Mouse (Mus musculus): ENCODE measurements around the gene Ranbp3. TPM values are rescaled to one million over a fixed set of nuclear protein-coding genes. Genes with fewer than 3 reads are reported as not detected.
A peak's percentile ranks its signal among the peaks of the same experiment; 100 is the strongest.
"Not testable (repeated sequence)": the region's sequence is repeated elsewhere in the genome, so short reads cannot be mapped to it uniquely, and the experiment has no call there.

The Ranbp3 gene
- polyA plus RNA-seq (2015; fragmentation: Nextera tagmentation; extraction: Ambion mirVana), result 90.8 and 96.6 TPM in 2 replicates

- Histone ChIP-seq H3K27me3 (0 out of 2 replicates have a peak, but pooled peaks cover 4% of the 10 kb centered on the region), H3K27ac (peak within 1 kb of the TSS; percentile 92), H3K36me3 (peaks cover 21% of the 10 kb centered on the region), H3K4me3 (peak within 1 kb of the TSS; percentile 69), H3K9ac (peak within 1 kb of the TSS; percentile 98), H3K9me3 (no peaks in the 10 kb centered on the region), H3K4me1 (peaks cover 25% of the 10 kb centered on the region), H3K4me2 (peak within 1 kb of the TSS; percentile 70)
- ATAC-seq (ENCODE audit: borderline replicate concordance, extremely low read depth, low FRiP score, low TSS enrichment), result peak; percentile 94
- WGBS, result under 1% methylated on average over 60 of the region's 66 CpGs
Measured at GRCm38 (mm10) chr17:56672941-56673646, at the start of gene Ranbp3. Ranbp3 (plus strand) TSS chr17:56673294.

- Histone ChIP-seq H3K4me3 (peak overlapping the region; percentile 99), H3K27me3 (no peaks in the 10 kb centered on the region), H3K4me1 (peaks cover 22% of the 10 kb centered on the region), H3K4me2 (peak overlapping the region; percentile 89), H3K27ac (no peak overlapping the region), H3K9ac (peak overlapping the region; percentile 93; the same call in 1 of the 2 replicates), H3K36me3 (peaks cover 30% of the 10 kb centered on the region), H3K9me3 (no peaks in the 10 kb centered on the region)
- WGBS, result 73% methylated on average over 3 of the region's 3 CpGs
- ATAC-seq (ENCODE audit: borderline replicate concordance, extremely low read depth, low FRiP score, low TSS enrichment), result no peak
Measured at GRCm38 (mm10) chr17:56625495-56625894, 47.6 kb upstream of the Ranbp3 start.

- Histone ChIP-seq H3K4me3 (peak overlapping the region; percentile 99), H3K9ac (peak overlapping the region; percentile 93), H3K27me3 (no peaks in the 10 kb centered on the region), H3K4me1 (peaks cover 22% of the 10 kb centered on the region), H3K27ac (no peak overlapping the region), H3K36me3 (peaks cover 25% of the 10 kb centered on the region), H3K9me3 (no peaks in the 10 kb centered on the region), H3K4me2 (peak overlapping the region; percentile 89)
- 2% methylated on average over 32 of the region's 32 CpGs for WGBS
- ATAC-seq (ENCODE audit: borderline replicate concordance, extremely low read depth, low FRiP score, low TSS enrichment), result peak; percentile 4; the same call in 1 of the 2 replicates
Measured at GRCm38 (mm10) chr17:56626260-56626659, 46.8 kb upstream of the Ranbp3 start.

GRCm38 (mm10) chr17:56626754-56627470, 46.2 kb upstream of the Ranbp3 start, which contains the start of gene Lonp1:
Lonp1 (minus strand) TSS chr17:56626887.
- H3K4me2 ChIP-seq, result peak within 1 kb of the TSS; percentile 89
- peaks cover 20% of the 10 kb centered on the region for H3K36me3 ChIP-seq
- peaks cover 22% of the 10 kb centered on the region for H3K4me1 ChIP-seq
- H3K9me3 ChIP-seq, result no peaks in the 10 kb centered on the region
- ATAC-seq (ENCODE audit: borderline replicate concordance, extremely low read depth, low FRiP score, low TSS enrichment), result peak; percentile 94
- peak within 1 kb of the TSS; percentile 77 for H3K27ac ChIP-seq
- no peaks in the 10 kb centered on the region for H3K27me3 ChIP-seq
- H3K4me3 ChIP-seq, result peak within 1 kb of the TSS; percentile 99
- under 1% methylated on average over 51 of the region's 51 CpGs for WGBS
- H3K9ac ChIP-seq, result peak within 1 kb of the TSS; percentile 93

- peak within 1 kb of the TSS; percentile 99 for H3K4me3 ChIP-seq
- 8% methylated on average over 26 of the region's 26 CpGs for WGBS
- peak within 1 kb of the TSS; percentile 44 for H3K9ac ChIP-seq
- H3K9me3 ChIP-seq, result no peaks in the 10 kb centered on the region
- no peaks in the 10 kb centered on the region for H3K27me3 ChIP-seq
- peaks cover 22% of the 10 kb centered on the region for H3K4me1 ChIP-seq
- peak; percentile 16; the same call in 1 of the 2 replicates for ATAC-seq (ENCODE audit: borderline replicate concordance, extremely low read depth, low FRiP score, low TSS enrichment)
- peaks cover 14% of the 10 kb centered on the region; the same call in 1 of the 2 replicates for H3K36me3 ChIP-seq
- peak within 1 kb of the TSS; percentile 77 for H3K27ac ChIP-seq
- H3K4me2 ChIP-seq, result peak within 1 kb of the TSS; percentile 89
Measured at GRCm38 (mm10) chr17:56627530-56628277, 45.4 kb upstream of the Ranbp3 start, which contains the start of gene Catsperd. Catsperd (plus strand) TSS chr17:56628143.

GRCm38 (mm10) chr17:56629800-56630781, 43.0 kb upstream of the Ranbp3 start:
- ATAC-seq (ENCODE audit: borderline replicate concordance, extremely low read depth, low FRiP score, low TSS enrichment); H3K4me2 ChIP-seq; H3K4me3 ChIP-seq; H3K36me3 ChIP-seq; H3K9me3 ChIP-seq; H3K9ac ChIP-seq; H3K27me3 ChIP-seq; H3K27ac ChIP-seq: not testable (repeated sequence)
- WGBS, result 82% methylated on average over 27 of the region's 27 CpGs
- peaks cover 20% of the 10 kb centered on the region for H3K4me1 ChIP-seq

- no peak overlapping the region for H3K9ac ChIP-seq
- H3K4me1 ChIP-seq, result peaks cover 7% of the 10 kb centered on the region; the same call in 1 of the 2 replicates
- H3K4me2 ChIP-seq, result no peak overlapping the region
- WGBS, result 56% methylated on average over 4 of the region's 4 CpGs
- no peak for ATAC-seq (ENCODE audit: borderline replicate concordance, extremely low read depth, low FRiP score, low TSS enrichment)
- H3K27me3 ChIP-seq, result no peaks in the 10 kb centered on the region
- no peak overlapping the region for H3K4me3 ChIP-seq
- H3K36me3 ChIP-seq, result no peaks in the 10 kb centered on the region
- H3K27ac ChIP-seq, result no peak overlapping the region
- no peaks in the 10 kb centered on the region for H3K9me3 ChIP-seq
Measured at GRCm38 (mm10) chr17:56631807-56632206, 41.3 kb upstream of the Ranbp3 start.

GRCm38 (mm10) chr17:56634023-56634422, 39.1 kb upstream of the Ranbp3 start:
- Histone ChIP-seq H3K27me3 (no peaks in the 10 kb centered on the region), H3K27ac (no peak overlapping the region), H3K9ac (no peak overlapping the region), H3K4me1 (no peaks in the 10 kb centered on the region), H3K4me3 (no peak overlapping the region), H3K36me3 (no peaks in the 10 kb centered on the region), H3K4me2 (no peak overlapping the region), H3K9me3 (no peaks in the 10 kb centered on the region)
- 76% methylated on average over 6 of the region's 6 CpGs for WGBS
- no peak for ATAC-seq (ENCODE audit: borderline replicate concordance, extremely low read depth, low FRiP score, low TSS enrichment)

GRCm38 (mm10) chr17:56643237-56643636, 29.9 kb upstream of the Ranbp3 start:
- Histone ChIP-seq H3K4me2 (no peak overlapping the region), H3K27me3 (no peaks in the 10 kb centered on the region; the same call in 1 of the 2 replicates), H3K27ac (no peak overlapping the region), H3K9me3 (no peaks in the 10 kb centered on the region), H3K36me3 (no peaks in the 10 kb centered on the region), H3K9ac (no peak overlapping the region), H3K4me1 (no peaks in the 10 kb centered on the region), H3K4me3 (no peak overlapping the region)
- no peak for ATAC-seq (ENCODE audit: borderline replicate concordance, extremely low read depth, low FRiP score, low TSS enrichment)
- WGBS, result 72% methylated on average over 4 of the region's 4 CpGs

GRCm38 (mm10) chr17:56647546-56647945, 25.5 kb upstream of the Ranbp3 start:
- no peaks in the 10 kb centered on the region for H3K9me3 ChIP-seq
- H3K9ac ChIP-seq, result no peak overlapping the region
- WGBS, result 40% methylated on average over 10 of the region's 13 CpGs
- H3K4me2 ChIP-seq, result no peak overlapping the region
- H3K36me3 ChIP-seq, result no peaks in the 10 kb centered on the region
- no peak for ATAC-seq (ENCODE audit: borderline replicate concordance, extremely low read depth, low FRiP score, low TSS enrichment)
- no peaks in the 10 kb centered on the region for H3K4me1 ChIP-seq
- H3K27me3 ChIP-seq, result no peaks in the 10 kb centered on the region; the same call in 1 of the 2 replicates
- no peak overlapping the region for H3K27ac ChIP-seq
- no peak overlapping the region for H3K4me3 ChIP-seq

Data from lung, embryonic 15.5 days (tissue).